Mouse (Mus musculus) hindbrain, embryonic 16.5 days (tissue): ENCODE data around the gene Npsr1. TPM values are rescaled to one million over a fixed set of nuclear protein-coding genes. Genes with fewer than 3 reads are reported as not detected.
A peak's percentile ranks its signal among the peaks of the same experiment; 100 is the strongest.

ENCODE experiments used
- ATAC-seq: fragments of 200-750 bp; cut with Nextera tagmentation; 2 replicates; pipeline ENCODE4 v1.8.0; 2017; ENCODE audit warnings: moderate TSS enrichment, moderate library complexity
- H3K27ac ChIP-seq: fragments of 300-500 bp; sonication (generic); 2 replicates; pipeline ENCODE4 v1.5.1; 2014; ENCODE audit warnings: low read depth, mild to moderate bottlenecking, control low read depth, low read length, moderate library complexity
- H3K27me3 ChIP-seq: fragments of 300-500 bp; sonication (generic); replicated peaks from 2 replicates; pipeline ENCODE4 v1.6.1; 2014; ENCODE audit warnings: low read length; ENCODE audit not compliant: control insufficient read depth, insufficient read depth
- H3K36me3 ChIP-seq: fragments of 300-500 bp; sonication (generic); 2 replicates; pipeline ENCODE4 v1.6.1; 2014; ENCODE audit warnings: mild to moderate bottlenecking, low read length, moderate library complexity, mixed read lengths; ENCODE audit not compliant: control insufficient read depth, insufficient read depth
- H3K4me1 ChIP-seq: fragments of 300-500 bp; sonication (generic); 2 replicates; pipeline ENCODE4 v1.6.1; 2014; ENCODE audit warnings: low read depth, low read length; ENCODE audit not compliant: control insufficient read depth, insufficient read depth
- H3K4me2 ChIP-seq: fragments of 300-500 bp; sonication (generic); 2 replicates; pipeline ENCODE4 v1.6.1; 2014; ENCODE audit warnings: mild to moderate bottlenecking, low read length, control low read depth, moderate library complexity
- H3K4me3 ChIP-seq: fragments of 300-500 bp; sonication (generic); 2 replicates; pipeline ENCODE4 v1.5.1; 2014; ENCODE audit warnings: mild to moderate bottlenecking, low read length, control low read depth, moderate library complexity
- H3K9ac ChIP-seq: fragments of 300-500 bp; sonication (generic); 2 replicates; pipeline ENCODE4 v1.6.1; 2014; ENCODE audit warnings: low read depth, mild to moderate bottlenecking, control low read depth, low read length, moderate library complexity
- H3K9me3 ChIP-seq: fragments of 300-500 bp; sonication (generic); 2 replicates; pipeline ENCODE4 v1.6.1; 2014; ENCODE audit warnings: mild to moderate bottlenecking, low read length, moderate library complexity; ENCODE audit not compliant: control insufficient read depth
- WGBS: fragments of 180-500 bp; shearing (Covaris S2); extraction: QIAGEN DNeasy Blood & Tissue Kit; methylation state at CpG from one replicate; pipeline ENCODE4 v1.1.7; 2014; 5-methylcytosine and 5-hydroxymethylcytosine counted together
- polyA plus RNA-seq: library from polyadenylated mRNA; unstranded; fragments of >200 nt; fragmentation: Nextera tagmentation; extraction: Ambion mirVana; gene quantifications from 2 replicates; pipeline ENCODE4 v1.2.1, GENCODE M21; 2015

Npsr1 gene
- polyA plus RNA-seq, result 0.35 and 0.43 TPM in 2 replicates

- Histone ChIP-seq H3K4me1 (no peaks in the 10 kb centered on the region), H3K9ac (no peak within 1 kb of the TSS), H3K27me3 (no peaks in the 10 kb centered on the region), H3K4me2 (no peak within 1 kb of the TSS), H3K27ac (no peak within 1 kb of the TSS), H3K4me3 (no peak within 1 kb of the TSS), H3K36me3 (no peaks in the 10 kb centered on the region), H3K9me3 (no peaks in the 10 kb centered on the region)
- no peak for ATAC-seq
- WGBS, result 80% methylated on average over 7 of the region's 7 CpGs
These were observed at the start of gene Npsr1 for GRCm38 (mm10) chr9:24097696-24098095. TSS of gene Npsr1 (plus strand) at chr9:24097996.

GRCm38 (mm10) chr9:24051538-24051937, 46.3 kb upstream of the Npsr1 start:
- ATAC-seq, result no peak

GRCm38 (mm10) chr9:24063251-24063650, 34.5 kb upstream of the Npsr1 start:
- no peak overlapping the region for H3K4me2 ChIP-seq
- H3K4me1 ChIP-seq, result no peaks in the 10 kb centered on the region
- no peaks in the 10 kb centered on the region for H3K36me3 ChIP-seq
- ATAC-seq, result no peak
- H3K27ac ChIP-seq, result no peak overlapping the region
- no peak overlapping the region for H3K4me3 ChIP-seq
- no peaks in the 10 kb centered on the region for H3K9me3 ChIP-seq
- H3K27me3 ChIP-seq, result no peaks in the 10 kb centered on the region
- no peak overlapping the region for H3K9ac ChIP-seq

More at GRCm38 (mm10) chr9:24051538-24051937, 46.3 kb upstream of the Npsr1 start:
- Histone ChIP-seq H3K9ac (no peak overlapping the region), H3K4me1 (no peaks in the 10 kb centered on the region), H3K27me3 (no peaks in the 10 kb centered on the region), H3K4me3 (no peak overlapping the region), H3K27ac (no peak overlapping the region), H3K4me2 (no peak overlapping the region), H3K36me3 (no peaks in the 10 kb centered on the region), H3K9me3 (no peaks in the 10 kb centered on the region)

- no peak overlapping the region for H3K4me3 ChIP-seq
- H3K36me3 ChIP-seq, result no peaks in the 10 kb centered on the region
- ATAC-seq, result no peak
- no peaks in the 10 kb centered on the region for H3K4me1 ChIP-seq
- no peaks in the 10 kb centered on the region for H3K27me3 ChIP-seq
- no peak overlapping the region for H3K27ac ChIP-seq
- WGBS, result 62% methylated on average over 1 of the region's 1 CpGs
- H3K9me3 ChIP-seq, result no peaks in the 10 kb centered on the region
- no peak overlapping the region for H3K9ac ChIP-seq
- H3K4me2 ChIP-seq, result no peak overlapping the region
These were observed 26.1 kb upstream of the Npsr1 start for GRCm38 (mm10) chr9:24071664-24072063.

GRCm38 (mm10) chr9:24077596-24077995, 20.2 kb upstream of the Npsr1 start:
- H3K4me3 ChIP-seq, result no peak overlapping the region
- no peaks in the 10 kb centered on the region for H3K9me3 ChIP-seq
- no peak overlapping the region for H3K9ac ChIP-seq
- no peak overlapping the region for H3K27ac ChIP-seq
- no peaks in the 10 kb centered on the region for H3K36me3 ChIP-seq
- no peak overlapping the region for H3K4me2 ChIP-seq
- no peaks in the 10 kb centered on the region for H3K27me3 ChIP-seq
- no peak for ATAC-seq
- no peaks in the 10 kb centered on the region for H3K4me1 ChIP-seq

- H3K4me3 ChIP-seq, result no peak overlapping the region
- H3K4me1 ChIP-seq, result no peaks in the 10 kb centered on the region
- H3K27ac ChIP-seq, result no peak overlapping the region
- no peaks in the 10 kb centered on the region for H3K9me3 ChIP-seq
- no peaks in the 10 kb centered on the region for H3K27me3 ChIP-seq
- no peaks in the 10 kb centered on the region for H3K36me3 ChIP-seq
- no peak for ATAC-seq
- no peak overlapping the region for H3K4me2 ChIP-seq
- no peak overlapping the region for H3K9ac ChIP-seq
These were observed 5.9 kb upstream of the Npsr1 start for GRCm38 (mm10) chr9:24091875-24092274.

- Histone ChIP-seq H3K27ac (no peak overlapping the region), H3K27me3 (no peaks in the 10 kb centered on the region), H3K4me1 (no peaks in the 10 kb centered on the region), H3K4me2 (no peak overlapping the region), H3K36me3 (no peaks in the 10 kb centered on the region), H3K9ac (no peak overlapping the region), H3K4me3 (no peak overlapping the region), H3K9me3 (no peaks in the 10 kb centered on the region)
- 73% methylated on average over 2 of the region's 2 CpGs for WGBS
- ATAC-seq, result no peak
These were observed 730 bp downstream of the Npsr1 start for GRCm38 (mm10) chr9:24098526-24098925.

- no peak overlapping the region for H3K9ac ChIP-seq
- no peaks in the 10 kb centered on the region for H3K9me3 ChIP-seq
- H3K27me3 ChIP-seq, result no peaks in the 10 kb centered on the region
- 0 out of 2 replicates have a peak, but pooled peaks have one; percentile 42 for ATAC-seq
- no peaks in the 10 kb centered on the region for H3K4me1 ChIP-seq
- no peak overlapping the region for H3K4me2 ChIP-seq
- WGBS, result 65% methylated on average over 4 of the region's 4 CpGs
- H3K4me3 ChIP-seq, result no peak overlapping the region
- H3K36me3 ChIP-seq, result no peaks in the 10 kb centered on the region
- H3K27ac ChIP-seq, result no peak overlapping the region
These were observed 1.8 kb downstream of the Npsr1 start for GRCm38 (mm10) chr9:24099631-24100030.

GRCm38 (mm10) chr9:24119423-24119822, 21.6 kb downstream of the Npsr1 start:
- no peak for ATAC-seq
- no peaks in the 10 kb centered on the region for H3K27me3 ChIP-seq
- H3K4me1 ChIP-seq, result no peaks in the 10 kb centered on the region
- H3K9ac ChIP-seq, result no peak overlapping the region
- H3K4me3 ChIP-seq, result no peak overlapping the region
- H3K27ac ChIP-seq, result no peak overlapping the region
- no peaks in the 10 kb centered on the region for H3K9me3 ChIP-seq
- no peaks in the 10 kb centered on the region for H3K36me3 ChIP-seq
- WGBS, result 48% methylated on average over 4 of the region's 4 CpGs
- no peak overlapping the region for H3K4me2 ChIP-seq

GRCm38 (mm10) chr9:24133142-24133541, 35.3 kb downstream of the Npsr1 start:
- WGBS, result 78% methylated on average over 1 of the region's 1 CpGs
- Histone ChIP-seq H3K4me3 (no peak overlapping the region), H3K4me1 (no peaks in the 10 kb centered on the region), H3K4me2 (no peak overlapping the region), H3K27me3 (no peaks in the 10 kb centered on the region), H3K36me3 (no peaks in the 10 kb centered on the region), H3K9ac (no peak overlapping the region), H3K27ac (no peak overlapping the region), H3K9me3 (no peaks in the 10 kb centered on the region)
- ATAC-seq, result no peak
